8 mouse cellular contexts compared by ENCODE assay signal in genomic region chr9:117250036-117250830, GRCm38 (mm10).
A peak's percentile ranks its signal among the peaks of the same experiment; 100 is the strongest.
DNase-seq lines count a peak whose midpoint lies in the region; ATAC-seq and TF ChIP-seq lines count a peak whose summit lies in the region.

No protein-coding gene starts in this region.

- H3K4me1 ChIP-seq in heart, embryonic 15.5 days (replicated peaks) = peaks cover 36% of the 10 kb centered on the region
- no peaks in the 10 kb centered on the region for H3K4me1 ChIP-seq in liver, embryonic 16.5 days (ENCODE audit: control insufficient read depth, low read depth, low read length)

- H3K27ac ChIP-seq in heart, embryonic 15.5 days = peak overlapping the region; percentile 88
- no peak overlapping the region for H3K27ac ChIP-seq in liver, embryonic 16.5 days (ENCODE audit: low read length)

- no peaks in the 10 kb centered on the region for H3K27me3 ChIP-seq in C2C12 (ENCODE audit: control insufficient read depth, insufficient read depth, insufficient read length)
- no peaks in the 10 kb centered on the region for H3K27me3 ChIP-seq in heart, embryonic 15.5 days
- no peaks in the 10 kb centered on the region for H3K27me3 ChIP-seq in liver, embryonic 16.5 days (ENCODE audit: control insufficient read depth, insufficient read depth, low read depth, low read length)

- H3K4me2 ChIP-seq in heart, embryonic 15.5 days = peak overlapping the region; percentile 70
- H3K4me2 ChIP-seq in liver, embryonic 16.5 days (ENCODE audit: low read depth, low read length) = no peak overlapping the region

- no peak for ATAC-seq in heart, embryonic 15.5 days (replicated peaks; ENCODE audit: insufficient number of reproducible peaks, insufficient read depth, low FRiP score, low read depth)
- ATAC-seq in liver, embryonic 16.5 days (ENCODE audit: low read depth) = no peak
- no peak for ATAC-seq in granulocyte monocyte progenitor cell, adult 5-6 weeks (replicated peaks; ENCODE audit: poor library complexity, severe bottlenecking)

- H3K79me3 ChIP-seq in C2C12 (ENCODE audit: low read depth) = peaks cover 37% of the 10 kb centered on the region

- no peaks in the 10 kb centered on the region for H3K36me3 ChIP-seq in C2C12 (ENCODE audit: control insufficient read depth, insufficient read depth)
- H3K36me3 ChIP-seq in heart, embryonic 15.5 days = no peaks in the 10 kb centered on the region
- no peaks in the 10 kb centered on the region for H3K36me3 ChIP-seq in liver, embryonic 16.5 days (ENCODE audit: control insufficient read depth, insufficient read depth)

- 25% methylated on average over 13 of the region's 13 CpGs for WGBS in heart, embryonic 15.5 days
- WGBS in liver, embryonic 16.5 days (ENCODE audit: insufficient replicate concordance) = 48% methylated on average over 13 of the region's 13 CpGs

- H3K4me3 ChIP-seq in C2C12 (ENCODE audit: insufficient read depth, poor library complexity, severe bottlenecking) = peak overlapping the region; percentile 50
- peak overlapping the region; percentile 74 for H3K4me3 ChIP-seq in heart, embryonic 15.5 days
- peak overlapping the region; percentile 3; the same call in 1 of the 2 replicates for H3K4me3 ChIP-seq in liver, embryonic 16.5 days (ENCODE audit: low read depth, low read length)

- peak overlapping the region; percentile 9 for H3ac ChIP-seq in C2C12 (ENCODE audit: control insufficient read depth, insufficient read length, low read depth)

- peak overlapping the region; percentile 81 for H3K9ac ChIP-seq in heart, embryonic 15.5 days
- H3K9ac ChIP-seq in liver, embryonic 16.5 days (ENCODE audit: low read depth, low read length) = no peak overlapping the region

- no peaks in the 10 kb centered on the region for H3K9me3 ChIP-seq in heart, embryonic 15.5 days (replicated peaks)
- no peaks in the 10 kb centered on the region for H3K9me3 ChIP-seq in liver, embryonic 16.5 days (replicated peaks; ENCODE audit: control insufficient read depth, low read length)

- H3K79me2 ChIP-seq in C2C12 (ENCODE audit: control insufficient read depth, insufficient read depth) = peaks cover 65% of the 10 kb centered on the region

- TF ChIP-seq CTCF in C2C12 (IDR thresholded peaks at IDR 0.05; ENCODE audit: control insufficient read depth, insufficient read depth, insufficient read length) = no peak

- DNase-seq in adrenal gland, postnatal 10 days = peak; percentile 19
- no peak for DNase-seq in adrenal gland, adult 8-10 months
- DNase-seq in frontal cortex, postnatal 14 days (ENCODE audit: low spot score in 2 of 2) = no peak
- DNase-seq in spleen, postnatal 4 days (ENCODE audit: low spot score in 2 of 2) = no peak

TF ChIP-seq in C2C12, 6 proteins besides CTCF, POLR2A, EP300 and RAD21:
- TF ChIP-seq CEBPB (IDR thresholded peaks at IDR 0.05; ENCODE audit: low read depth) = no peak
- TF ChIP-seq MYOG (IDR thresholded peaks at IDR 0.05; ENCODE audit: control insufficient read depth, extremely low read depth, insufficient read length) = no peak
- no peak for TF ChIP-seq MAX (IDR thresholded peaks at IDR 0.05)
- no peak for TF ChIP-seq USF1 (IDR thresholded peaks at IDR 0.05; ENCODE audit: low read depth)
- no peak for TF ChIP-seq FOSL1 (IDR thresholded peaks at IDR 0.05; ENCODE audit: insufficient read depth, low read length, poor library complexity, severe bottlenecking)
- TF ChIP-seq MYOD1 (IDR thresholded peaks at IDR 0.05; ENCODE audit: control insufficient read depth, insufficient read length, low read depth) = no peak

Comparison
In these comparisons a context has a peak if more than half of its experiments do, and no peak if none do; other contexts are left out.
1. H3K4me3 ChIP-seq: peak in every context shown above with its lines; median percentile 74 in heart, embryonic 15.5 days; 50 in C2C12; 3 in liver, embryonic 16.5 days.